Mouse (Mus musculus) activated CD4-positive, CD25-positive, alpha-beta regulatory T cell, adult 4 months (primary cell): ENCODE data around the gene Unc93a2. TPM values are rescaled to one million over a fixed set of nuclear protein-coding genes. Genes with fewer than 3 reads are reported as not detected.
"Not testable (repeated sequence)": the region's sequence is repeated elsewhere in the genome, so short reads cannot be mapped to it uniquely, and the experiment has no call there.

Experiments used
- ATAC-seq: one replicate; pipeline ENCODE4 v1.8.0; 2017
- polyA plus RNA-seq, 2 experiments: library from polyadenylated mRNA; unstranded; fragments of 100-300 nt; shearing (Covaris generic); gene quantifications; one replicate each; pipeline ENCODE4 v1.2.1; 2017

Gene Unc93a2
- not detected for polyA plus RNA-seq

- not testable (repeated sequence) for ATAC-seq
These were observed at the start of gene Unc93a2 for GRCm38 (mm10) chr17:7385364-7385763. Gene Unc93a2, minus strand, starts transcription at chr17:7385464.

GRCm38 (mm10) chr17:7434121-7434520 is 48.9 kb upstream of the Unc93a2 start:
- ATAC-seq = not testable (repeated sequence)

GRCm38 (mm10) chr17:7430210-7430631 is 45.0 kb upstream of the Unc93a2 start:
- ATAC-seq = not testable (repeated sequence)

- not testable (repeated sequence) for ATAC-seq
These were observed 35.1 kb upstream of the Unc93a2 start for GRCm38 (mm10) chr17:7420191-7420973.

GRCm38 (mm10) chr17:7414601-7415310 is 29.5 kb upstream of the Unc93a2 start:
- ATAC-seq = not testable (repeated sequence)

GRCm38 (mm10) chr17:7413336-7413735 is 28.1 kb upstream of the Unc93a2 start:
- ATAC-seq = not testable (repeated sequence)

- ATAC-seq = not testable (repeated sequence)
These were observed 14.5 kb upstream of the Unc93a2 start for GRCm38 (mm10) chr17:7399770-7400169.

GRCm38 (mm10) chr17:7398198-7398847 is 13.1 kb upstream of the Unc93a2 start:
- ATAC-seq = peak; percentile 90

- not testable (repeated sequence) for ATAC-seq
These were observed 11.8 kb upstream of the Unc93a2 start for GRCm38 (mm10) chr17:7397079-7397478.

GRCm38 (mm10) chr17:7396288-7396687 is 11.0 kb upstream of the Unc93a2 start:
- ATAC-seq = not testable (repeated sequence)

- not testable (repeated sequence) for ATAC-seq
These were observed 10.4 kb upstream of the Unc93a2 start for GRCm38 (mm10) chr17:7395671-7396070.

- ATAC-seq = not testable (repeated sequence)
These were observed 9.9 kb upstream of the Unc93a2 start for GRCm38 (mm10) chr17:7395116-7395515.

- not testable (repeated sequence) for ATAC-seq
These were observed 4.6 kb upstream of the Unc93a2 start for GRCm38 (mm10) chr17:7389898-7390297.

- ATAC-seq = not testable (repeated sequence)
These were observed 3.7 kb upstream of the Unc93a2 start for GRCm38 (mm10) chr17:7388958-7389356.

GRCm38 (mm10) chr17:7388341-7388957 is 3.2 kb upstream of the Unc93a2 start:
- not testable (repeated sequence) for ATAC-seq

GRCm38 (mm10) chr17:7386016-7386415 is 752 bp upstream of the Unc93a2 start:
- not testable (repeated sequence) for ATAC-seq

GRCm38 (mm10) chr17:7383167-7384143 is 1.8 kb downstream of the Unc93a2 start:
- ATAC-seq = not testable (repeated sequence)

- ATAC-seq = not testable (repeated sequence)
These were observed 2.6 kb downstream of the Unc93a2 start for GRCm38 (mm10) chr17:7382711-7383110.

GRCm38 (mm10) chr17:7377907-7378306 is 7.4 kb downstream of the Unc93a2 start:
- not testable (repeated sequence) for ATAC-seq

- ATAC-seq = not testable (repeated sequence)
These were observed 8.1 kb downstream of the Unc93a2 start for GRCm38 (mm10) chr17:7376951-7377700.
